9 mouse cellular contexts compared by ENCODE assay signal in the genomic region with DNA sequence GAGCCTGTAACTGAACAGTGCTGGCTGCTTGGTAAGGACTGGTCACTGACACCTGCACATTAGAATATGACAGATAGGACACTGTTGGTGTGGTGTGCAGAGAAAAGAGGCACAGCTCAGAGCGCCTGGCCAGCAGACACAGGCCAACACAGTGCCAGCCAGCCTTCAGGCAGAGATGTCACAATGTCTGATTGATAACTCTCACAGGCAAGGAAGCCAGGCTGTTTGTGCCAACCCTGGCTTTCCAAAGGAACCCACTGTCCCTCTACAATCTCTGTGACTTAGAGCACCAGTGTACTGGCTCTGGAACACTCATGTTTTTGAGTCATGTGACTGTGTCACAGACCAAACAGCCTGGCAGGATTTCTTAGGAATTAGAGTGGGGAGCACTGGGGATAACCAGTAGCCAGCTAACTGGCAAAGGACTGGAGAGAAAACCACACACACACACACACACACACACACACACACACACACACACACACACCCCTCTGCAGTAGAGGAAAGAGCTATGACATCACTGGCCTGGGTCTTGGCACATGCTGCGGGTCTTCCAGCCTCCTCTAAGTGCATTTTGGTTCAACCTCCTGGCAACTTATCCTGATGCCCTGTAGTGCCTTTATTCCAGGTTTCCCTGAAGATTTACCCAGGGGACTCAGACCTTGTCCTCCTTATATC.
DNase-seq lines count a peak whose midpoint lies in the region; ATAC-seq and TF ChIP-seq lines count a peak whose summit lies in the region.
"Had no signal": no experiment of that assay in that cellular context is flagged by ENCODE, and none has a peak within 500 bp of the region (broad histone marks: within the 10 kb centered on the region; RNA-seq: fewer than 3 reads in every experiment).

No protein-coding gene starts in this region.

- whole genome bisulfite sequencing in kidney, embryonic 15.5 days, result 83% methylated on average over 2 of the region's 2 CpGs

- no peaks in the 10 kb centered on the region for H3K9me3 ChIP-seq in kidney, embryonic 15.5 days (replicated peaks)
- H3K9me3 ChIP-seq: limb, embryonic 15.5 days had no signal

- no peaks in the 10 kb centered on the region for H3K4me1 ChIP-seq in kidney, embryonic 15.5 days

- TF ChIP-seq CTCF in layer of hippocampus, adult 2 months (conservative IDR thresholded peaks at IDR 0.05), result no peak

- no peak overlapping the region for H3K4me3 ChIP-seq in layer of hippocampus, adult 2 months
- H3K4me3 ChIP-seq in kidney, embryonic 15.5 days (replicated peaks), result no peak overlapping the region
- H3K4me3 ChIP-seq: limb, embryonic 15.5 days had no signal

- H3K36me3 ChIP-seq in kidney, embryonic 15.5 days, result no peaks in the 10 kb centered on the region
- H3K36me3 ChIP-seq: limb, embryonic 15.5 days had no signal

- no peak overlapping the region for H3K4me2 ChIP-seq in kidney, embryonic 15.5 days
- H3K4me2 ChIP-seq: limb, embryonic 15.5 days had no signal

- no peaks in the 10 kb centered on the region for H3K27me3 ChIP-seq in kidney, embryonic 15.5 days
- H3K27me3 ChIP-seq: limb, embryonic 15.5 days had no signal

- no peak overlapping the region for H3K9ac ChIP-seq in kidney, embryonic 15.5 days
- H3K9ac ChIP-seq: limb, embryonic 15.5 days had no signal

- peak; percentile 48 to 64 for DNase-seq in heart, adult 18-20 months
- DNase-seq in heart, postnatal 25 days (ENCODE audit: low spot score), result no peak
- peak; percentile 20 for DNase-seq in 416B (ENCODE audit: low read depth)
- peak; percentile 43 for DNase-seq in adrenal gland, postnatal 25 days
- peak; percentile 14 to 18 for DNase-seq in layer of hippocampus, adult 2 months (ENCODE audit: low spot score in 2 of 2)
- DNase-seq in c-Kit-positive CD71-positive TER-119-positive erythroid progenitor cells, embryonic 14.5 days (ENCODE audit: low spot score), result no peak
- DNase-seq in thymus, postnatal 4 days, result no peak

- no peak for ATAC-seq in kidney, embryonic 15.5 days (replicated peaks; ENCODE audit: low FRiP score)

- intact Hi-C loops in heart, postnatal 25 days (cut with DNase I), result no loop called here

- peak overlapping the region; percentile 53; the same call in 1 of the 2 replicates for H3K27ac ChIP-seq in layer of hippocampus, adult 2 months
- no peak overlapping the region for H3K27ac ChIP-seq in kidney, embryonic 15.5 days
- H3K27ac ChIP-seq: limb, embryonic 15.5 days had no signal

Comparison
In these comparisons a context has a peak if more than half of its experiments do, and no peak if none do; other contexts are left out.
1. DNase-seq: peak in heart, adult 18-20 months (2 of 2), 416B (single experiment), adrenal gland, postnatal 25 days (single experiment) and layer of hippocampus, adult 2 months (2 of 2); none in heart, postnatal 25 days (single experiment), c-Kit-positive CD71-positive TER-119-positive erythroid progenitor cells, embryonic 14.5 days (single experiment) and thymus, postnatal 4 days (single experiment).